Mouse (Mus musculus) erythroblast, embryonic 14.5 days (primary cell): ENCODE data around the gene Ccdc130.

Experiments used
- GATA1 ChIP-seq: IDR thresholded peaks from 2 replicates; pipeline ENCODE4 v1.6.1; 2012; ENCODE audit warnings: low read length, inconsistent platforms, mixed read lengths
- TAL1 ChIP-seq: IDR thresholded peaks from 3 replicates; pipeline ENCODE4 v1.6.1; 2012; ENCODE audit warnings: low read length, inconsistent platforms, mixed read lengths

GRCm38 (mm10) chr8:84236998-84237473 lies 33.1 kb downstream of the Ccdc130 start, which contains the start of gene Zswim4:
- TF ChIP-seq GATA1, result no peak
- TF ChIP-seq TAL1, result no peak
